Mouse (Mus musculus): Measurements from ENCODE around the gene Rsad1. TPM values are rescaled to one million over a fixed set of nuclear protein-coding genes. Genes with fewer than 3 reads are reported as not detected.

The Rsad1 gene
- polyA plus RNA-seq, 2 experiments, result 3.9 to 11.5 TPM

- peaks cover 15% of the 10 kb centered on the region; the same call in 1 of the 2 replicates for H3K27me3 ChIP-seq (ENCODE audit: control insufficient read depth, insufficient read depth, low read length)
- peak within 1 kb of the TSS; percentile 38 for H3K9ac ChIP-seq (ENCODE audit: low read depth, low read length, severe bottlenecking)
- 5% methylated on average over 35 of the region's 35 CpGs for WGBS
- TF ChIP-seq POLR2A (IDR thresholded peaks at IDR 0.05; ENCODE audit: borderline replicate concordance, extremely low read depth, insufficient read depth, insufficient read length), result no peak
- peak within 1 kb of the TSS; percentile 50 for H3K27ac ChIP-seq (replicated peaks; ENCODE audit: low read depth, low read length)
- ATAC-seq (ENCODE audit: low FRiP score, low read depth), result peak; percentile 41; the same call in 1 of the 2 replicates
- peak within 1 kb of the TSS; percentile 47 for H3K4me2 ChIP-seq (replicated peaks; ENCODE audit: low read depth, low read length, severe bottlenecking)
- peak; percentile 34 for DNase-seq (ENCODE audit: low spot score)
- no peaks in the 10 kb centered on the region for H3K9me3 ChIP-seq (ENCODE audit: control insufficient read depth, low read length)
- H3K36me3 ChIP-seq (ENCODE audit: control insufficient read depth, insufficient read depth, low read length), result peaks cover 14% of the 10 kb centered on the region; the same call in 1 of the 2 replicates
- peaks cover 13% of the 10 kb centered on the region; the same call in 1 of the 2 replicates for H3K4me1 ChIP-seq (ENCODE audit: control insufficient read depth, insufficient read depth, low read length)
- H3K4me3 ChIP-seq (replicated peaks; ENCODE audit: low read length), result peak within 1 kb of the TSS; percentile 29
These were observed 15.5 kb upstream of the Rsad1 start, which contains the start of gene Chad for GRCm38 (mm10) chr11:94564437-94565150. Gene Chad, plus strand, starts transcription at chr11:94565047.

GRCm38 (mm10) chr11:94563821-94564220, 14.8 kb upstream of the Rsad1 start:
- ATAC-seq (ENCODE audit: low FRiP score, low read depth), result peak; percentile 11; the same call in 1 of the 2 replicates
- Histone ChIP-seq H3K4me3 (replicated peaks; ENCODE audit: low read length) (peak overlapping the region; percentile 29), H3K27me3 (ENCODE audit: control insufficient read depth, insufficient read depth, low read length) (peaks cover 15% of the 10 kb centered on the region; the same call in 1 of the 2 replicates), H3K4me1 (ENCODE audit: control insufficient read depth, insufficient read depth, low read length) (peaks cover 13% of the 10 kb centered on the region; the same call in 1 of the 2 replicates), H3K9me3 (ENCODE audit: control insufficient read depth, low read length) (no peaks in the 10 kb centered on the region), H3K9ac (ENCODE audit: low read depth, low read length, severe bottlenecking) (no peak overlapping the region), H3K4me2 (replicated peaks; ENCODE audit: low read depth, low read length, severe bottlenecking) (peak overlapping the region; percentile 47), H3K36me3 (ENCODE audit: control insufficient read depth, insufficient read depth, low read length) (peaks cover 15% of the 10 kb centered on the region), H3K27ac (replicated peaks; ENCODE audit: low read depth, low read length) (peak overlapping the region; percentile 50; the same call in 1 of the 2 replicates)
- WGBS, result 51% methylated on average over 5 of the region's 5 CpGs
- TF ChIP-seq POLR2A (IDR thresholded peaks at IDR 0.05; ENCODE audit: borderline replicate concordance, extremely low read depth, insufficient read depth, insufficient read length), result no peak
- no peak for DNase-seq (ENCODE audit: low spot score)

GRCm38 (mm10) chr11:94563383-94563782, 14.3 kb upstream of the Rsad1 start:
- peaks cover 15% of the 10 kb centered on the region; the same call in 1 of the 2 replicates for H3K27me3 ChIP-seq (ENCODE audit: control insufficient read depth, insufficient read depth, low read length)
- H3K9me3 ChIP-seq (ENCODE audit: control insufficient read depth, low read length), result no peaks in the 10 kb centered on the region
- no peak overlapping the region for H3K27ac ChIP-seq (replicated peaks; ENCODE audit: low read depth, low read length)
- H3K36me3 ChIP-seq (ENCODE audit: control insufficient read depth, insufficient read depth, low read length), result peaks cover 15% of the 10 kb centered on the region
- ATAC-seq (ENCODE audit: low FRiP score, low read depth) (no peak), DNase-seq (ENCODE audit: low spot score) (no peak)
- H3K4me1 ChIP-seq (ENCODE audit: control insufficient read depth, insufficient read depth, low read length), result peaks cover 13% of the 10 kb centered on the region; the same call in 1 of the 2 replicates
- WGBS, result 100% methylated on average over 5 of the region's 5 CpGs
- no peak for TF ChIP-seq POLR2A (IDR thresholded peaks at IDR 0.05; ENCODE audit: borderline replicate concordance, extremely low read depth, insufficient read depth, insufficient read length)
- no peak overlapping the region for H3K4me3 ChIP-seq (replicated peaks; ENCODE audit: low read length)
- no peak overlapping the region for H3K9ac ChIP-seq (ENCODE audit: low read depth, low read length, severe bottlenecking)
- peak overlapping the region; percentile 47 for H3K4me2 ChIP-seq (replicated peaks; ENCODE audit: low read depth, low read length, severe bottlenecking)

- DNase-seq (ENCODE audit: low spot score), result no peak
- WGBS, result 81% methylated on average over 3 of the region's 3 CpGs
These were observed 9.2 kb upstream of the Rsad1 start for GRCm38 (mm10) chr11:94558226-94558625.

GRCm38 (mm10) chr11:94550442-94550744, 1.3 kb upstream of the Rsad1 start:
- ATAC-seq (ENCODE audit: low FRiP score, low read depth) (no peak), DNase-seq (ENCODE audit: low spot score) (no peak)
- Histone ChIP-seq H3K27ac (replicated peaks; ENCODE audit: low read depth, low read length) (peak overlapping the region; percentile 33; the same call in 1 of the 2 replicates), H3K9ac (ENCODE audit: low read depth, low read length, severe bottlenecking) (no peak overlapping the region), H3K4me1 (ENCODE audit: control insufficient read depth, insufficient read depth, low read length) (peaks cover 12% of the 10 kb centered on the region), H3K4me3 (replicated peaks; ENCODE audit: low read length) (no peak overlapping the region), H3K9me3 (ENCODE audit: control insufficient read depth, low read length) (no peaks in the 10 kb centered on the region), H3K36me3 (ENCODE audit: control insufficient read depth, insufficient read depth, low read length) (no peaks in the 10 kb centered on the region), H3K4me2 (replicated peaks; ENCODE audit: low read depth, low read length, severe bottlenecking) (no peak overlapping the region), H3K27me3 (ENCODE audit: control insufficient read depth, insufficient read depth, low read length) (no peaks in the 10 kb centered on the region)
- TF ChIP-seq POLR2A (IDR thresholded peaks at IDR 0.05; ENCODE audit: borderline replicate concordance, extremely low read depth, insufficient read depth, insufficient read length), result no peak
- 74% methylated on average over 5 of the region's 5 CpGs for WGBS

More at GRCm38 (mm10) chr11:94558226-94558625, 9.2 kb upstream of the Rsad1 start:
- peaks cover 16% of the 10 kb centered on the region for H3K36me3 ChIP-seq (ENCODE audit: control insufficient read depth, insufficient read depth, low read length)
- H3K27ac ChIP-seq (replicated peaks; ENCODE audit: low read depth, low read length), result no peak overlapping the region
- no peak overlapping the region for H3K9ac ChIP-seq (ENCODE audit: low read depth, low read length, severe bottlenecking)
- no peak overlapping the region for H3K4me3 ChIP-seq (replicated peaks; ENCODE audit: low read length)
- no peak for ATAC-seq (ENCODE audit: low FRiP score, low read depth)
- H3K9me3 ChIP-seq (ENCODE audit: control insufficient read depth, low read length), result no peaks in the 10 kb centered on the region
- no peaks in the 10 kb centered on the region for H3K4me1 ChIP-seq (ENCODE audit: control insufficient read depth, insufficient read depth, low read length)
- H3K4me2 ChIP-seq (replicated peaks; ENCODE audit: low read depth, low read length, severe bottlenecking), result no peak overlapping the region
- no peak for TF ChIP-seq POLR2A (IDR thresholded peaks at IDR 0.05; ENCODE audit: borderline replicate concordance, extremely low read depth, insufficient read depth, insufficient read length)
- H3K27me3 ChIP-seq (ENCODE audit: control insufficient read depth, insufficient read depth, low read length), result no peaks in the 10 kb centered on the region
